Mouse (Mus musculus) cerebellum, postnatal 4 days (tissue): ENCODE measurements around the gene Hid1.

Source experiments
- DNase-seq, 2 experiments: peaks; one replicate each; pipeline ENCODE4 v3.0.0; 2022; ENCODE audit warnings: low spot score in 2 of 2, mixed read lengths in 1 of 2

Hid1 gene

GRCm38 (mm10) chr11:115337350-115337749, 30.2 kb downstream of the Hid1 start:
- DNase-seq: no peak

DNA sequence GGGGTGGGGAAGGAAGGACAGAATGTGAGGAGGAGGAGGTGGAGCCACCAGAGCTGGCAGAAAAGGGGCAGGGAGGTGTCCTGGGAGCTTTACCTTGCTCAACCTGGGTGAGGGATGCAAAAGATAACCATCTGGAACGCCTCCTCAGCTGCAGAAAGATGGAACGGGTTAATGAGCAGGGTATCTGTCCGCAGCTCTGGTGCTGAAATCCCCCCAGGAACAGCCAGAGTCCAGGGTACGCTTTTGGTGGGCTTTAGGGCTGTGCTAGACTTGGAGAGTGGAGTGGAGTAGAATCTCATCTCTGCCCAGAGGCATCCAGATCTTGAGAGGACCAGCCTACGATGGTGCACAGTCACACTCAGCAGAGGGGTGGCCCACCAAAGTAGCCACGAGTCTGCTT, 31.4 kb downstream of the Hid1 start:
- DNase-seq: no peak

GRCm38 (mm10) chr11:115335223-115335622, 32.3 kb downstream of the Hid1 start:
- DNase-seq: no peak

DNA sequence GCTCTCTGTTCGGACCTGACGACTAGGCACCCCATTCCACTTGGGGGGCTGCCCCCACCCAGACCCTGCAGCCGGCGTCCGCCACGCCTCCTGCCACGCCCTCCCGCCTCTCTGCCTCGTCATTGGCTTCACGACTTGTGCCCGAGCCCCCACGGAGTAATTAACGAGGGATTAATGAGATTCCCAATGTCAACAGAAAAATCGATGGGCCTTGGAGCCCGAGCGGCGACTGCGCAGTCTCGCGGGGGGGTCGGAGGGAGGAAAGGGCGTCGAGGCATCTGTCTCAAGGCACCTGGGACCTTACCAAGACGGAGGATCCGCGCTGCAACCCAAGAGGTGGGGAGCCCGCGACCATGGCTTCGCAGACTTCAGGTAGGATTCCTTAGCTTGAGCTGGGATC, 33.0 kb downstream of the Hid1 start, which contains the start of gene Otop3:
TSS of gene Otop3 (plus strand) at position 201 of the 400 bp plus-strand sequence.
- no peak for DNase-seq

DNA sequence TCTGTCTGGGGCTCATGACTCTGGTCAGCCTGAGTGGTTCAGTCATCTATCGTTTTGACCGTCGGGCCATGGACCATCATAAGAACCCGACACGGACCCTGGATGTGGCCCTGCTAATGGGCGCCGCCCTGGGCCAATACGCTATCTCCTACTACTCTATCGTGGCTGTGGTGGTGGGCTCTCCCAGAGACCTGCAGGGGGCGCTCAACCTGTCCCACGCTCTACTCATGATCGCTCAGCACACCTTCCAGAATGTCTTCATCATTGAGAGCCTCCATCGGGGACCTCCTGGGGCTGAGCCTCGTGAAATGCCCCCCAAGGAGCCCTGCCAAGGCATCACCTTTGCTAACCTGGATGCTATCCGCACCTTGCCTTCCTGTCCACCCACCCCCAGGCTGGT, 38.2 kb downstream of the Hid1 start:
- DNase-seq: no peak

GRCm38 (mm10) chr11:115326730-115327129, 40.8 kb downstream of the Hid1 start:
- no peak for DNase-seq

DNA sequence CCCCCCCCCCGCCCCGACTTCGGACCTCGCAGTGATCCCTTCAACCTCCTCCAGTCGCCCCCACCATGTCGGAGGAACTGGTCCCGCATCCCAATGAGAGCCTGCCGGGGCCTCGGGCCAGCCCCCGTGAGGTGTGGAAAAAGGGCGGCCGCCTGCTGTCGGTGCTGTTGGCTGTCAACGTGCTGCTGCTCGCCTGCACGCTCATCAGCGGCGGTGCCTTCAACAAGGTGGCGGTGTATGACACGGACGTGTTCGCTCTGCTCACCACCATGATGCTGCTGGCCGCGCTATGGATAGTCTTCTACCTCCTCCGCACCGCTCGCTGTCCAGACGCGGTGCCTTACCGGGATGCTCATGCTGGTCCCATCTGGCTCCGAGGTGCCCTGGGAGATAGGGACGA, 44.2 kb downstream of the Hid1 start:
- no peak for DNase-seq

GRCm38 (mm10) chr11:115321906-115322693, 45.5 kb downstream of the Hid1 start, which contains the start of gene Ush1g:
Gene Ush1g (minus strand): TSS chr11:115322041.
- DNase-seq: peak in 1 of 2 experiments; percentile 72

GRCm38 (mm10) chr11:115319704-115320383, 47.7 kb downstream of the Hid1 start:
- no peak for DNase-seq

DNA sequence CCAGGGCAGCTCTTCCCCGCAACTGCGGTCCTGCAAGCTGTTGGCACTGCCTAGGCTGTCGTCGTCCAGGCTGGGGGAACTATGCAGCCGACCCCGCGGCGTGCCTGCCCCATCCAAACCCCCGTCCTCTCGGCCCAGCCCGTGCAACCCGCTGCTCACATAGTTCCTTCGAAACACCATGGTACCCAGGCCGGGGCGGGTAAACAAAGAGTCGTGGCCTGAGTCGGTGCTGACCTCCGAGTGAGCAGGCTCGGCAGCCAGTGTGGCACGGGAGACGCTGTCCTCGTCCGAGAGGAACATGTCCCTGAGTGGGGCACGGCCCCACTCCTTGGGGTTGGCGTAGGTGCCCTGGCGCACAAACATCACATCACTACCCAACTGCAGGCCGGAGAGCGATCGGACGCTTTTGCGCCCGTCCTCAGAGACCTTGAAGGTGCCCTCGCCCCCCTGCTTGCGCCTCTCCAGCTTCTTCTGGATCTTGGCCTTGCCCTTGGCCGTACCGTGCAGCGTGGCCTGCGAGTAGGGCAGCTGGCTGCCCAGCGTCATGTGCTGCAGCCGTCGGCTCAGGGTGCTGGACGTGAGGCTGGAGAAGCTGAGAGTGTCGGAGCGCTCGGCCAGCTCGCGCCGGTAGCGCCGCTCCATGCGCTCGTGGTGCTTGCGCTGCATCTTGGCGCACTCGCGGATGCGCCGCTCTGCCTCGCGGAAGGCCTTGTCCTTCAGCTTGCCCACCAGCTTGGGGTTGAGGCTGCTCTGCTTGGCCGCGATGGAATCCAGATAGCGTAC, 49.1 kb downstream of the Hid1 start:
- DNase-seq: no peak

DNA sequence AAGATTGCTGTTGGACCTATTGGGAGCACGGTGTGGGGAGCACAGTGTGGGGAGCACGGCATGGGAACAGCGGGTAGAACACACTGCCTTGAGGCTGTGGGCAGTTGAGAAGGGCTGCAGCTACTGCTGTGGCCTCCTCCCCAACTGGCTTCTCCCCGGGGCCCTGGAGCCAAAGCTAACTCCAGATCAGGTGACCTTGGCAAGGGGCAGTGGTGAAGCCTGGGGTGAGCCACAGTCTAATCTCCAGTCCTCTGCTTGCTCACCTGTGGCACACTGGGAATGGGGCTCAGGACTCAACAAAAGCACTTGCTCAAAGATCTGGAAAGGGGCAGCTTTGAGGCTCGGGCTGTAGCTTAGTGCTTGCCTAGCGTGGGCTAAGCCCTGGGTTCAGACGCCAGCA, 50.4 kb downstream of the Hid1 start:
- no peak for DNase-seq

GRCm38 (mm10) chr11:115314249-115314648, 53.3 kb downstream of the Hid1 start:
- DNase-seq: no peak

GRCm38 (mm10) chr11:115308781-115309180, 58.8 kb downstream of the Hid1 start:
- no peak for DNase-seq

- DNase-seq: no peak
Measured at GRCm38 (mm10) chr11:115306863-115307262, 60.7 kb downstream of the Hid1 start, which contains the start of gene Otop2. Gene Otop2 (plus strand): TSS chr11:115307163.

GRCm38 (mm10) chr11:115303167-115303566, 64.4 kb downstream of the Hid1 start:
- no peak for DNase-seq

- DNase-seq: no peak
Measured at GRCm38 (mm10) chr11:115301351-115301750, 66.2 kb downstream of the Hid1 start.

DNA sequence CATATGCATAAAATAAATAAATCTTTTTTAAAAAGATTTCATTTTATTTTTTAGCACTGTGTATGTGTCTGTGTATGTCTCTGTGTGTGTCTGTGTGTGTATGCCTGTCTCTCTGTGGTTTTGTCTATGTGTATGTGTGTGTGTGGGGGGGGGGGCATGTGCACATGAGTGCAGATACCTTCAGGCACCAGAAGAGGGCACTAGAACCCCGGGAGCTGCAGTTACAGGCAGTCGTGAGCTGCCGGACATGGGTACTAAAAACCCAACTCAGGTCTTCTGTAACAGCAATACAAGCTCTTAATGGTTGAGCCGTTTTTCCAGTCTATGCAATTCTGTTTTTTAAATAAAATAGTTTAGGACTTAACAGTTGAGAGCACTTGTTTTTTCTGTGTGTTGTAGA, 66.8 kb downstream of the Hid1 start:
- no peak for DNase-seq

DNA sequence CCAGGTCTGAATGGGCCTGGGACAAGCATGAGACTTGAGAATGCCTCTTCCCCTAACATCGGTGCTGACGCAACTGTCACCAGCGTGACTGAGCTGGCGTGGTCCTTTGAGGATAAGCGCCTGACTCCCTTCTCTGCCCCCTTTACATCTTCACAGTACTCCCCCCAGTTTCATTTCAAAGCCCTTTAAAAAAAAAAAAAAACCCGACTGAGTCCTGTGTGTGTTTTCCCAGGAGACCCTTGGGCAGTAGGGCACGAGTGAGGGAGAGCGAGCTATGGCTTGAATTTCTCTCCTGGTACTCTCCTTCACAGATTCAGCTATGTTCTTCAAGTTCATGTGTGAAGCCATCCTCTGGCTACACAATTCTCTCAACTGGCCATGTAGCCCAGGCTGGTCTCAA, 69.4 kb downstream of the Hid1 start:
- no peak for DNase-seq
